ENCODE assay signal across 8 mouse cellular contexts in genomic region chr2:32175508-32175907, GRCm38 (mm10). TPM values are rescaled to one million over a fixed set of nuclear protein-coding genes. Genes with fewer than 3 reads are reported as not detected.
DNase-seq lines count a peak whose midpoint lies in the region; ATAC-seq and TF ChIP-seq lines count a peak whose summit lies in the region.

No protein-coding gene starts in this region.

- no peak for TF ChIP-seq CTCF in E14TG2a.4 (conservative IDR thresholded peaks at IDR 0.05; ENCODE audit: low read length)

- H3K9ac ChIP-seq in heart, embryonic 13.5 days, result peak overlapping the region; percentile 73

- peak overlapping the region; percentile 96 for H3K27ac ChIP-seq in heart, embryonic 13.5 days (replicated peaks)

- peaks cover 98% of the 10 kb centered on the region for H3K4me1 ChIP-seq in E14TG2a.4 (replicated peaks; ENCODE audit: low read depth, low read length)
- H3K4me1 ChIP-seq in heart, embryonic 13.5 days, result peaks cover 93% of the 10 kb centered on the region

- no peaks in the 10 kb centered on the region for H3K9me3 ChIP-seq in E14TG2a.4 (ENCODE audit: low read length)
- H3K9me3 ChIP-seq in heart, embryonic 13.5 days, result no peaks in the 10 kb centered on the region

- DNase-seq in heart, adult 11 months, result peak; percentile 94
- DNase-seq in heart, adult 9 months (ENCODE audit: low spot score in 2 of 2), result no peak
- DNase-seq in lung, postnatal 10 days, result peak; percentile 24
- no peak for DNase-seq in T-cell, adult 2 months (ENCODE audit: low spot score)

- H3K4me3 ChIP-seq in E14TG2a.4 (replicated peaks; ENCODE audit: low read length), result peak overlapping the region; percentile 72
- H3K4me3 ChIP-seq in heart, embryonic 13.5 days, result no peak overlapping the region

- H3K36me3 ChIP-seq in E14TG2a.4 (ENCODE audit: insufficient read depth, low read length), result peaks cover 30% of the 10 kb centered on the region
- H3K36me3 ChIP-seq in heart, embryonic 13.5 days, result no peaks in the 10 kb centered on the region

- H3K27me3 ChIP-seq in E14TG2a.4 (ENCODE audit: insufficient read depth, low read length), result no peaks in the 10 kb centered on the region
- no peaks in the 10 kb centered on the region for H3K27me3 ChIP-seq in heart, embryonic 13.5 days (replicated peaks)

- peak overlapping the region; percentile 53 for H3K4me2 ChIP-seq in heart, embryonic 13.5 days

- 85% methylated on average over 6 of the region's 6 CpGs for WGBS in heart, embryonic 13.5 days

- no peak for ATAC-seq in heart, embryonic 13.5 days (ENCODE audit: extremely low read depth, insufficient number of reproducible peaks, low FRiP score, low TSS enrichment)
- ATAC-seq in erythroid progenitor cell, adult 5-6 weeks (replicated peaks; ENCODE audit: low FRiP score, poor library complexity, severe bottlenecking), result no peak
- no peak for ATAC-seq in monocyte, adult 5-6 weeks (replicated peaks; ENCODE audit: insufficient number of reproducible peaks, low FRiP score, low TSS enrichment, poor library complexity, severe bottlenecking)

RNA-seq across cellular contexts. Expression of gene Prrc2b, which starts 24.6 kb away (rescaled TPM):
- 24.5 and 25.1 TPM in 2 replicates for polyA plus RNA-seq in heart, embryonic 13.5 days (2015; fragmentation: Nextera tagmentation; extraction: Ambion mirVana)
- 19.1 and 26.4 TPM in 2 replicates for total RNA-seq in erythroid progenitor cell, adult 5-6 weeks (2015; ENCODE audit: low replicate concordance)
- 11.1 and 25.3 TPM in 2 replicates for total RNA-seq in erythroid progenitor cell, adult 5-6 weeks (2017; ENCODE audit: low replicate concordance)
- 13.3 to 55.4 TPM (median 22.1 TPM) in 3 replicates for total RNA-seq in monocyte, adult 5-6 weeks (2017)

Comparison
In these comparisons a context has a peak if more than half of its experiments do, and no peak if none do; other contexts are left out.
1. DNase-seq: peak in heart, adult 11 months (single experiment) and lung, postnatal 10 days (single experiment); none in heart, adult 9 months (0 of 2) and T-cell, adult 2 months (single experiment).